Mouse (Mus musculus) kidney, postnatal 25 days (tissue): ENCODE data around the gene Olfr1564.
"Not testable (repeated sequence)": the region's sequence is repeated elsewhere in the genome, so short reads cannot be mapped to it uniquely, and the experiment has no call there.

Experiments
- DNase-seq, 2 experiments: peaks; one replicate each; pipeline ENCODE4 v3.0.0; 2021; ENCODE audit warnings: mixed read lengths in 2 of 2

The Olfr1564 gene

GRCm38 (mm10) chr17:33221590-33221989, at the start of gene Olfr1564:
Olfr1564 (minus strand) TSS chr17:33221690.
- DNase-seq = no peak

GRCm38 (mm10) chr17:33268907-33269306, 47.4 kb upstream of the Olfr1564 start:
- no peak for DNase-seq

GRCm38 (mm10) chr17:33264376-33264775, 42.9 kb upstream of the Olfr1564 start, which contains the start of gene Olfr63:
Olfr63 (plus strand) TSS chr17:33264676.
- no peak for DNase-seq

DNA sequence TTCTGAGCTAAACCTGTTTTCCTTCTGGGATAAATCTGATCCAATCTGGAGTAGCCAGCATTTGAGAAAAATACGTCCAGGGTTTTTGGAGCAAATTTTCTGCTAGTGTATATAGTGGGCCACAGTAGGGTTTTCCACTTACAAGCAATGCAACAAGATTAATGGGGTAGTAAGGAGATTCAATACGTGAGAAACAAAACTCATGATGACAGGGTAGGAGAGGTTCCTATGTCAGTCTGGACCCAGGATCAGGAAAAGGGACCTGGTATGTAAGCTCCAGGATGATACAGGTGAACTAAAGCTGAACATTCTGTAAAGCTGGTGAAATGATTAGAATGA, 33.8 kb upstream of the Olfr1564 start:
- DNase-seq = not testable (repeated sequence)

GRCm38 (mm10) chr17:33254530-33255318, 33.2 kb upstream of the Olfr1564 start, which contains the start of gene Zfp955a:
Zfp955a (minus strand) TSS chr17:33255145.
- not testable (repeated sequence) for DNase-seq

DNA sequence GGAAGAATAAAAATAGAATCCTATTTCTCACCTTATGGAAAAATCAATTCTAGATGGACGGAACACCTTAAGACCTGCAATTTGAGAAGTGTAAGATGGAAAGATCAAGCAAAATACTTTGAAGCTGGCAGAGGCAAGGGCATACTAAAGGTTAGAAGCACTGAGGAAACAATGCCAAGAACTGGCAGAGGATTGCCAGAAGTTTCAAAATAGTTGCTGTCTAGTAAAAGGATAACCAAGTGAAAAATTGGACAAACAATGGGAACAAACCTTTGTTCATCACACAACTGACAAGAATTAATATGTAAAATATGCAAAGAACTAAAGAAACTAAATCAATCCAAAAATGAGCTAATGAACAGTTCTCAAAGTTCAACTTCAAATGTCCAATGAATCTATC, 15.2 kb upstream of the Olfr1564 start:
- not testable (repeated sequence) for DNase-seq

DNA sequence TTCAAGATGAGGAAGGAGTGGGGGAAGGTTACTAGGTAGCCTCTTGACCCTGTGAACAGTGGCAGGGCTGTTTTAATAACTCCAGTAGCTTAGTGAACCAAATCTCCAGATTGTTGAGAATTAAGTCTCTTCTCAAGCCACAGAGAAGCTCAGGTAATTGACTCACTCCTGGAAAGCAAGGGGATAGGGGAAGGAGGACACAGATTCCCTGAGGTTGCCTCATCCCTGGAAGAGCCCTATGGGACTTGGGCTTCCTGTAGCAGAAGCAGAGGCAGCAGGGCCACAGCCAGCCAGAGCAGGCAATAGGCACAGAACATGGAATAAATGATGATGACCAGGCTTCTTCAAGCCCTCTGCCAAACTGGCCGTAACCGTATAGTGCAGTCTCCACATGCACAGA, 30.5 kb downstream of the Olfr1564 start, which contains the start of gene Olfr239:
Gene Olfr239, plus strand, starts transcription at position 301 of the 400 bp plus-strand sequence.
- DNase-seq = not testable (repeated sequence)

DNA sequence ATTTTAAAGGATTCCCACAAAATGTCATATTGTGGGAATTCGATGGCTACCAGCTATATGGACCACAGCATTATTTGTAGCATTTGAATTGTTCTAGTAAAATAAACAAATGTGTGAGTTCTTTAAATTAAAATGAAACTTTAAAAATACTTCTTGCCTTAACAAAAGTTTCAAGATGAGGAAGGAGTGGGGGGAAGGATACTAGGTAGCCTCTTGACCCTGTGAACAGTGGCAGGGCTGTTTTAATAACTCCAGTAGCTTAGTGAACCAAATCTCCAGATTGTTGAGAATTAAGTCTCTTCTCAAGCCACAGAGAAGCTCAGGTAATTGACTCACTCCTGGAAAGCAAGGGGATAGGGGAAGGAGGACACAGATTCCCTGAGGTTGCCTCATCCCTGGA, 53.3 kb downstream of the Olfr1564 start, which contains the start of gene Olfr55:
Gene Olfr55, plus strand, starts transcription at position 301 of the 400 bp plus-strand sequence.
- DNase-seq = not testable (repeated sequence)
